8 mouse cellular contexts compared by ENCODE assay signal in genomic region chr1:182340821-182341781, GRCm38 (mm10). TPM values are rescaled to one million over a fixed set of nuclear protein-coding genes. Genes with fewer than 3 reads are reported as not detected.
DNase-seq lines count a peak whose midpoint lies in the region; ATAC-seq lines count a peak whose summit lies in the region.

Gene Fbxo28, minus strand, starts transcription at chr1:182341629.

- peak; percentile 89 for DNase-seq in adipocyte (ENCODE audit: low spot score)
- peak; percentile 94 for DNase-seq in embryo, embryonic 10 days (ENCODE audit: low spot score)
- peak; percentile 90 for DNase-seq in gastrocnemius, postnatal 14 days
- peak; percentile 83 to 92 for DNase-seq in left cerebral cortex, postnatal 10 days (ENCODE audit: extremely low spot score in 1 of 2, low spot score in 2 of 2)
- peak; percentile 86 for DNase-seq in right cerebral cortex, postnatal 25 days
- peak; percentile 73 to 87 for DNase-seq in urinary bladder, postnatal 4 days (ENCODE audit: low spot score in 2 of 2)

- ATAC-seq in inflammation-experienced regulatory T-cells, adult 6 months = peak; percentile 88
- ATAC-seq in megakaryocyte-erythroid progenitor cell, adult 5-6 weeks (replicated peaks; ENCODE audit: low FRiP score, low TSS enrichment, poor library complexity, severe bottlenecking) = peak; percentile 99

- intact Hi-C loops in gastrocnemius, postnatal 14 days (cut with DNase I; ENCODE audit: low total_unique reads) = no loop called here
- intact Hi-C loops in left cerebral cortex, postnatal 10 days (cut with DNase I) = loop anchor here (5.0 kb wide), 1 partner anchor 66 kb away; the partner anchor contains the start of gene Trp53bp2

RNA-seq across cellular contexts. Expression of gene Fbxo28, which starts in this region (rescaled TPM):
- 10 to 100 TPM; 19.2 to 19.4 TPM for total RNA-seq in gastrocnemius, postnatal 14 days (2021)
- polyA plus RNA-seq in inflammation-experienced regulatory T-cells, adult 6 months (2017; shearing (Covaris generic)) = 1 to 10 TPM; 6.0 to 8.2 (median 6.7) TPM
- total RNA-seq in left cerebral cortex, postnatal 10 days (2021) = 10 to 100 TPM; 42.7 to 44.8 TPM
- total RNA-seq in megakaryocyte-erythroid progenitor cell, adult 5-6 weeks (2014; fragmentation: Nextera tagmentation) = 11.7 and 17.2 TPM in 2 replicates
- total RNA-seq in megakaryocyte-erythroid progenitor cell, adult 5-6 weeks (2017) = 9.4 and 14.8 TPM in 2 replicates

Comparison
In these comparisons a context has a peak if more than half of its experiments do, and no peak if none do; other contexts are left out.
1. Peak in every context shown above with its lines: DNase-seq and ATAC-seq.